8 mouse cellular contexts compared by ENCODE assay signal in the genomic region with DNA sequence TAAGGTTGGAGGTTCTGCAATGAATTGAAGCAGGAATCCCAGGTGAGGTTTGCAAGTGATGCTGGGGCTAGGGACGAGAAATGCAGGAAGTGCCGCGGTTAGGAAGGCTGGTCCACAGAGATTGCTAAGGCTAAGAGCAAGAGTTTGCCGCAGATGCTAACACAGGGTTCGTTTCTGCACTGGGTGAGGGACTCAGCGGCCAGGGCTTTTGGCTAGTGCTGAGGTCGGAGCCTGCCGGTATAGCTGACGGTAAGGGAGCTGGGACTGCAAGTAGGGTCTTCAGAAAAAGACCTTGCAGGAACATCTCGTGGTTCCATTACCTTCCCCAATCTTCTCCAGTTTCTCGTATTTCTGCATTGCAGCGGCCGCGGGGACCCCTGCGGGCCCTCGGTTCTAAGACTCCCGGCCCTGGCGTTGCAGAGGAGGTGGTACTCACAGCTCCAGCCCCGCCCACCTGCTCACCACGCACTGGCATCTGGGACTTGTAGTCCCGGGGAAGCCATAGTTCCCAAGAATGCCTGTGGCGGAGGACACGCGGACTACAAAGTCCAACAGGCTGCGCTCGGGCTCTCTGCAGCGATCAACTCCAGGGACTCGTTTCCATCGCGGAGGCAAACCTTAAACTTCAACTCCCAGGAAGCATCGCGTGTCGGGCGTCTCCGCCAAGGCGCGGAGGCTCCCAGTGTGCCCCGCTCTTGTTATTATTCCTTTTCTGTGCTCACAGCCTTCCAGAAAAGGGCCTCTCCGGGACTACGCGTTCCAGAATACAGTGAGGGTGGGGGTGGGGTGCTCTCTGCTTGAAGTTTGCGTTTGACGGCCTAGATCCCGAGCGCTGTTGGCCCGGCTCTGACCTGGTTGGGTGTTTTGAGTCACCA. TPM values are rescaled to one million over a fixed set of nuclear protein-coding genes. Genes with fewer than 3 reads are reported as not detected.
DNase-seq lines count a peak whose midpoint lies in the region; ATAC-seq and TF ChIP-seq lines count a peak whose summit lies in the region.

A gene (minus strand): TSS at position 402 of the 875 bp plus-strand sequence.
A gene (plus strand): TSS at position 709 of the 875 bp plus-strand sequence.

- peaks cover 33% of the 10 kb centered on the region for H3K27me3 ChIP-seq in E14TG2a.4 (ENCODE audit: insufficient read depth, low read length)
- H3K27me3 ChIP-seq in forebrain, embryonic 12.5 days = peaks cover 21% of the 10 kb centered on the region
- H3K27me3 ChIP-seq in heart, postnatal 0 days (ENCODE audit: control insufficient read depth, insufficient read depth, low read length) = no peaks in the 10 kb centered on the region
- H3K27me3 ChIP-seq in liver, embryonic 16.5 days (ENCODE audit: control insufficient read depth, insufficient read depth, low read depth, low read length) = no peaks in the 10 kb centered on the region
- H3K27me3 ChIP-seq in neural tube, embryonic 13.5 days = peaks cover 15% of the 10 kb centered on the region; the same call in 1 of the 2 replicates
- H3K27me3 ChIP-seq in testis, adult 2 months (ENCODE audit: control insufficient read depth, insufficient read depth, low read length) = no peaks in the 10 kb centered on the region

- no peak for TF ChIP-seq CTCF in E14TG2a.4 (conservative IDR thresholded peaks at IDR 0.05; ENCODE audit: low read length)
- TF ChIP-seq CTCF in heart, postnatal 0 days (IDR thresholded peaks at IDR 0.05; ENCODE audit: low read depth) = no peak
- no peak for TF ChIP-seq CTCF in testis, adult 2 months (IDR thresholded peaks at IDR 0.05; ENCODE audit: control insufficient read depth, insufficient read depth, insufficient replicate concordance, low read depth, low read length)

- TF ChIP-seq POLR2A in testis, adult 2 months (IDR thresholded peaks at IDR 0.05; ENCODE audit: control insufficient read depth, low read depth, low read length) = peak; percentile 56

- peaks cover 50% of the 10 kb centered on the region for H3K4me1 ChIP-seq in E14TG2a.4 (replicated peaks; ENCODE audit: low read depth, low read length)
- peaks cover 58% of the 10 kb centered on the region for H3K4me1 ChIP-seq in forebrain, embryonic 12.5 days
- peaks cover 24% of the 10 kb centered on the region for H3K4me1 ChIP-seq in heart, postnatal 0 days (ENCODE audit: control insufficient read depth, insufficient read depth)
- peaks cover 37% of the 10 kb centered on the region for H3K4me1 ChIP-seq in liver, embryonic 16.5 days (ENCODE audit: control insufficient read depth, low read depth, low read length)
- H3K4me1 ChIP-seq in neural tube, embryonic 13.5 days (replicated peaks) = peaks cover 60% of the 10 kb centered on the region
- H3K4me1 ChIP-seq in testis, adult 2 months (ENCODE audit: control insufficient read depth, insufficient read depth, low read length) = peaks cover 22% of the 10 kb centered on the region

- H3K9me3 ChIP-seq in E14TG2a.4 (ENCODE audit: low read length) = peaks cover 7% of the 10 kb centered on the region
- H3K9me3 ChIP-seq in forebrain, embryonic 12.5 days = no peaks in the 10 kb centered on the region
- no peaks in the 10 kb centered on the region for H3K9me3 ChIP-seq in heart, postnatal 0 days (replicated peaks; ENCODE audit: control insufficient read depth, low read length)
- no peaks in the 10 kb centered on the region for H3K9me3 ChIP-seq in liver, embryonic 16.5 days (replicated peaks; ENCODE audit: control insufficient read depth, low read length)
- no peaks in the 10 kb centered on the region for H3K9me3 ChIP-seq in neural tube, embryonic 13.5 days

- peak within 1 kb of the TSS; percentile 87 for H3K4me2 ChIP-seq in forebrain, embryonic 12.5 days
- peak within 1 kb of the TSS; percentile 77 for H3K4me2 ChIP-seq in heart, postnatal 0 days (ENCODE audit: low read depth, low read length)
- H3K4me2 ChIP-seq in liver, embryonic 16.5 days (ENCODE audit: low read depth, low read length) = peak within 1 kb of the TSS; percentile 89
- H3K4me2 ChIP-seq in neural tube, embryonic 13.5 days = peak within 1 kb of the TSS; percentile 85

- peak within 1 kb of the TSS; percentile 83 for H3K9ac ChIP-seq in forebrain, embryonic 12.5 days
- H3K9ac ChIP-seq in heart, postnatal 0 days (replicated peaks; ENCODE audit: low read depth, low read length) = peak within 1 kb of the TSS; percentile 70
- H3K9ac ChIP-seq in liver, embryonic 16.5 days (ENCODE audit: low read depth, low read length) = peak within 1 kb of the TSS; percentile 82
- H3K9ac ChIP-seq in neural tube, embryonic 13.5 days = peak within 1 kb of the TSS; percentile 89

- DNase-seq in c-Kit-positive CD71-positive TER-119-positive erythroid progenitor cells, embryonic 14.5 days (ENCODE audit: low spot score) = peak; percentile 97
- DNase-seq in heart, postnatal 0 days (ENCODE audit: low spot score) = peak; percentile 99
- peak; percentile 99 for DNase-seq in kidney, postnatal 4 days

- WGBS in forebrain, embryonic 12.5 days = under 1% methylated on average over 46 of the region's 46 CpGs
- WGBS in heart, postnatal 0 days = under 1% methylated on average over 46 of the region's 46 CpGs
- under 1% methylated on average over 46 of the region's 46 CpGs for WGBS in liver, embryonic 16.5 days (ENCODE audit: insufficient replicate concordance)
- under 1% methylated on average over 46 of the region's 46 CpGs for WGBS in neural tube, embryonic 13.5 days

- TF ChIP-seq EP300 in heart, postnatal 0 days (IDR thresholded peaks at IDR 0.05; ENCODE audit: low read depth) = peak; percentile 63; the same call in 1 of the 2 replicates

- peak; percentile 94 for ATAC-seq in forebrain, embryonic 12.5 days (ENCODE audit: low FRiP score)
- ATAC-seq in heart, postnatal 0 days (ENCODE audit: insufficient read depth, low read depth) = peak; percentile 93
- ATAC-seq in liver, embryonic 16.5 days (ENCODE audit: low read depth) = peak; percentile 92
- ATAC-seq in neural tube, embryonic 13.5 days (ENCODE audit: low read depth) = peak; percentile 95

- H3K36me3 ChIP-seq in E14TG2a.4 (ENCODE audit: insufficient read depth, low read length) = peaks cover 37% of the 10 kb centered on the region
- peaks cover 35% of the 10 kb centered on the region for H3K36me3 ChIP-seq in forebrain, embryonic 12.5 days (replicated peaks)
- peaks cover 15% of the 10 kb centered on the region; the same call in 1 of the 2 replicates for H3K36me3 ChIP-seq in heart, postnatal 0 days (replicated peaks; ENCODE audit: control insufficient read depth, insufficient read depth, low read length)
- no peaks in the 10 kb centered on the region for H3K36me3 ChIP-seq in liver, embryonic 16.5 days (ENCODE audit: control insufficient read depth, insufficient read depth)
- H3K36me3 ChIP-seq in neural tube, embryonic 13.5 days = peaks cover 30% of the 10 kb centered on the region
- no peaks in the 10 kb centered on the region for H3K36me3 ChIP-seq in testis, adult 2 months (ENCODE audit: control insufficient read depth, insufficient read depth, low read length)

- peak within 1 kb of the TSS; percentile 88 for H3K27ac ChIP-seq in forebrain, embryonic 12.5 days
- H3K27ac ChIP-seq in heart, postnatal 0 days (ENCODE audit: low read depth) = peak within 1 kb of the TSS; percentile 96
- peak within 1 kb of the TSS; percentile 94 for H3K27ac ChIP-seq in liver, embryonic 16.5 days (ENCODE audit: low read length)
- H3K27ac ChIP-seq in neural tube, embryonic 13.5 days (replicated peaks) = peak within 1 kb of the TSS; percentile 92
- H3K27ac ChIP-seq in testis, adult 2 months (ENCODE audit: control insufficient read depth, insufficient read depth, low read depth, low read length) = peak within 1 kb of the TSS; percentile 95

- H3K4me3 ChIP-seq in E14TG2a.4 (replicated peaks; ENCODE audit: low read length) = peak within 1 kb of the TSS; percentile 81
- H3K4me3 ChIP-seq in forebrain, embryonic 12.5 days (replicated peaks) = peak within 1 kb of the TSS; percentile 56
- H3K4me3 ChIP-seq in heart, postnatal 0 days (ENCODE audit: low read depth, low read length) = peak within 1 kb of the TSS; percentile 72
- peak within 1 kb of the TSS; percentile 74 for H3K4me3 ChIP-seq in liver, embryonic 16.5 days (ENCODE audit: low read depth, low read length)
- peak within 1 kb of the TSS; percentile 64 for H3K4me3 ChIP-seq in neural tube, embryonic 13.5 days
- peak within 1 kb of the TSS; percentile 92 for H3K4me3 ChIP-seq in testis, adult 2 months (ENCODE audit: control insufficient read depth, low read depth, low read length)

RNA-seq across cellular contexts. Expression of the first gene that starts in this region (rescaled TPM):
- polyA plus RNA-seq in forebrain, embryonic 12.5 days (2016; fragmentation: Nextera tagmentation; extraction: Ambion mirVana) = 62.2 and 63.7 TPM in 2 replicates
- 17.3 and 21.6 TPM in 2 replicates for total RNA-seq in heart, postnatal 0 days (2014; rRNA removed; ENCODE audit: low replicate concordance)
- polyA plus RNA-seq in heart, postnatal 0 days (2015; fragmentation: Nextera tagmentation; extraction: Ambion mirVana) = 30.9 and 32.2 TPM in 2 replicates
- 8.8 and 10.9 TPM in 2 replicates for polyA plus RNA-seq in liver, embryonic 16.5 days (2015; fragmentation: Nextera tagmentation; extraction: Ambion mirVana)
- 93.2 and 102 TPM in 2 replicates for polyA plus RNA-seq in neural tube, embryonic 13.5 days (2015; fragmentation: Nextera tagmentation; extraction: Ambion mirVana)
- polyA plus RNA-seq in testis, adult 2 months (2012; rRNA removed) = 40.6 and 52.3 TPM in 2 replicates

RNA-seq across cellular contexts. Expression of the second gene that starts in this region (rescaled TPM):
- 28.9 and 29.8 TPM in 2 replicates for polyA plus RNA-seq in forebrain, embryonic 12.5 days (2016; fragmentation: Nextera tagmentation; extraction: Ambion mirVana)
- total RNA-seq in heart, postnatal 0 days (2014; rRNA removed; ENCODE audit: low replicate concordance) = 74.9 and 110 TPM in 2 replicates
- polyA plus RNA-seq in heart, postnatal 0 days (2015; fragmentation: Nextera tagmentation; extraction: Ambion mirVana) = 20.8 and 21.5 TPM in 2 replicates
- 9.5 and 12.6 TPM in 2 replicates for polyA plus RNA-seq in liver, embryonic 16.5 days (2015; fragmentation: Nextera tagmentation; extraction: Ambion mirVana)
- 18.5 and 24.6 TPM in 2 replicates for polyA plus RNA-seq in neural tube, embryonic 13.5 days (2015; fragmentation: Nextera tagmentation; extraction: Ambion mirVana)
- polyA plus RNA-seq in testis, adult 2 months (2012; rRNA removed) = 46.4 and 46.9 TPM in 2 replicates

Comparison
In these comparisons a context has a peak if more than half of its experiments do, and no peak if none do; other contexts are left out.
1. Peak in every context shown above with its lines: DNase-seq, ATAC-seq, H3K4me3 ChIP-seq and H3K27ac ChIP-seq.